Mouse (Mus musculus): ENCODE results near the gene Cyp2b10. TPM values are rescaled to one million over a fixed set of nuclear protein-coding genes. Genes with fewer than 3 reads are reported as not detected.
"Not testable (repeated sequence)": the region's sequence is repeated elsewhere in the genome, so short reads cannot be mapped to it uniquely, and the experiment has no call there.

The Cyp2b10 gene
- polyA plus RNA-seq, 1 experiment: not detected

GRCm38 (mm10) chr7:25916116-25916515, 18.7 kb downstream of the Cyp2b10 start:
- WGBS: 58% methylated on average over 1 of the region's 1 CpGs
- Histone ChIP-seq H3K27ac (ENCODE audit: insufficient read depth, low read length) (no peak overlapping the region), H3K27me3 (ENCODE audit: control insufficient read depth, insufficient read depth, low read length) (no peaks in the 10 kb centered on the region), H3K4me1 (ENCODE audit: control insufficient read depth, insufficient read depth, low read length) (no peaks in the 10 kb centered on the region), H3K4me3 (replicated peaks; ENCODE audit: insufficient read depth, low read depth, low read length) (no peak overlapping the region)
- TF ChIP-seq POLR2A (IDR thresholded peaks at IDR 0.05; ENCODE audit: borderline replicate concordance, insufficient read depth, low read length) (no peak), CTCF (IDR thresholded peaks at IDR 0.05; ENCODE audit: borderline replicate concordance, insufficient read depth, low read depth, low read length) (no peak)
- no peak for DNase-seq

- H3K27ac ChIP-seq (ENCODE audit: insufficient read depth, low read length); DNase-seq; H3K27me3 ChIP-seq (ENCODE audit: control insufficient read depth, insufficient read depth, low read length); H3K4me1 ChIP-seq (ENCODE audit: control insufficient read depth, insufficient read depth, low read length); H3K4me3 ChIP-seq (replicated peaks; ENCODE audit: insufficient read depth, low read depth, low read length): not testable (repeated sequence)
- 50% methylated on average over 5 of the region's 5 CpGs for WGBS
Measured at GRCm38 (mm10) chr7:25917271-25917670, 19.9 kb downstream of the Cyp2b10 start.

DNA sequence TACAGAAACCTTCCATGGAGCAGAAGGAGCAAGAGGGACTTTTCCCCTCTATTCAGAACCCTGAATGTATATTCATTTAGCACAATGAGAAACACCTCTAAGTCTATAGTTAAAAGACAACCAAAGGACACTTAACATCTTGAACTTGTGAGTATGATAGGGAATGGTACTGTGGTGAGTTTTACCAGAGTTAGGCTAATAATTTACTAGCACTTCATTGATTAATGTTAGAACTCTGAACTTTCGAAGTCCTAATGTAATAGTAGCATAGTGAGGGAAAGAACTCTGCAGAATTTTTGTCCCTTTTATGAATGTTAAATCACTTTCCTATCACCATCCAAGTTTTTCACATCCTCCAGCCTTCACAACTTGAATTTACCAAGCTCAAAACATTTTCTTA, 22.0 kb downstream of the Cyp2b10 start:
- no peak overlapping the region for H3K27ac ChIP-seq (ENCODE audit: insufficient read depth, low read length)
- H3K27me3 ChIP-seq (ENCODE audit: control insufficient read depth, insufficient read depth, low read length): no peaks in the 10 kb centered on the region
- TF ChIP-seq CTCF (IDR thresholded peaks at IDR 0.05; ENCODE audit: borderline replicate concordance, insufficient read depth, low read depth, low read length): no peak
- no peak for TF ChIP-seq POLR2A (IDR thresholded peaks at IDR 0.05; ENCODE audit: borderline replicate concordance, insufficient read depth, low read length)
- no peaks in the 10 kb centered on the region for H3K4me1 ChIP-seq (ENCODE audit: control insufficient read depth, insufficient read depth, low read length)
- 73% methylated on average over 1 of the region's 1 CpGs for WGBS
- no peak overlapping the region for H3K4me3 ChIP-seq (replicated peaks; ENCODE audit: insufficient read depth, low read depth, low read length)
- DNase-seq: no peak

DNA sequence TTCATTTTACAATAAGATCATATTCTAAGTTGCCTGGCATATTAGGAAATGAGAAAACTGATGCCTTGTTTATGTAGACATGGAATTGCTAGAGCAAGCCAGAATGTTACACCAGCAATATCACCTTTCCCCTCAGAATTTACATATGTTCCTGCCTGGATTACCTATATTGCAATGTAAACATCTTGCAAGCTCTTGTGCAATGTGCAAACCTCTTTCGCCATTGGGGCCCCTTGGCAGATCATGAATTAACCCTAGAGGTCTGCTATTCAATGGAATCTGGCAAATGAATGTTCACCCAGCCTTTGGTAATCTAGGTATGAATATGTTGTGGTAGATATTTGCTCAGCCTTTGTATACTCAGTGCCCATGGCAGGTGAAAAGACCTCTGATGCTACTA, 47.9 kb downstream of the Cyp2b10 start:
- TF ChIP-seq CTCF (IDR thresholded peaks at IDR 0.05; ENCODE audit: borderline replicate concordance, insufficient read depth, low read depth, low read length): no peak
- TF ChIP-seq POLR2A (IDR thresholded peaks at IDR 0.05; ENCODE audit: borderline replicate concordance, insufficient read depth, low read length): no peak
- no peak for DNase-seq
- no peak overlapping the region for H3K4me3 ChIP-seq (replicated peaks; ENCODE audit: insufficient read depth, low read depth, low read length)
- no peak overlapping the region for H3K27ac ChIP-seq (ENCODE audit: insufficient read depth, low read length)
- H3K4me1 ChIP-seq (ENCODE audit: control insufficient read depth, insufficient read depth, low read length): no peaks in the 10 kb centered on the region
- H3K27me3 ChIP-seq (ENCODE audit: control insufficient read depth, insufficient read depth, low read length): no peaks in the 10 kb centered on the region
- 57% methylated on average over 1 of the region's 1 CpGs for WGBS

Other genes with a start within 250 kb of the Cyp2b10 start
- 87.3 and 94.0 TPM in 2 replicates for gene Bckdha, start 238.6 kb upstream of the Cyp2b10 start, polyA plus RNA-seq (2012; rRNA removed)
- 42.3 and 42.8 TPM in 2 replicates for gene Exosc5, start 238.5 kb upstream of the Cyp2b10 start, polyA plus RNA-seq (2012; rRNA removed)
- gene Tmem91, start 222.5 kb upstream of the Cyp2b10 start, polyA plus RNA-seq (2012; rRNA removed): 27.2 and 27.4 TPM in 2 replicates
- 36.9 and 37.3 TPM in 2 replicates for gene B9d2, start 216.8 kb upstream of the Cyp2b10 start, polyA plus RNA-seq (2012; rRNA removed)
- gene Tgfb1, start 210.6 kb upstream of the Cyp2b10 start, polyA plus RNA-seq (2012; rRNA removed): 4.9 and 5.0 TPM in 2 replicates
- gene Ccdc97, start 178.5 kb upstream of the Cyp2b10 start, polyA plus RNA-seq (2012; rRNA removed): 59.3 and 62.7 TPM in 2 replicates
- gene Hnrnpul1, start 142.9 kb upstream of the Cyp2b10 start, polyA plus RNA-seq (2012; rRNA removed): 48.7 and 49.0 TPM in 2 replicates
- 23.6 and 27.1 TPM in 2 replicates for gene Axl, start 108.9 kb upstream of the Cyp2b10 start, polyA plus RNA-seq (2012; rRNA removed)
- 7.6 and 10.1 TPM in 2 replicates for gene Cyp2s1, start 80.7 kb upstream of the Cyp2b10 start, polyA plus RNA-seq (2012; rRNA removed)
- gene Cyp2b13, start 163.9 kb downstream of the Cyp2b10 start, polyA plus RNA-seq (2012; rRNA removed): not detected in 2 replicates

All from cerebellum, adult 2 months (tissue).